Mouse (Mus musculus): Measurements from ENCODE around the gene Tbc1d4. TPM values are rescaled to one million over a fixed set of nuclear protein-coding genes. Genes with fewer than 3 reads are reported as not detected.

Gene Tbc1d4
- polyA plus RNA-seq, 1 experiment, result 10.6 TPM

DNA sequence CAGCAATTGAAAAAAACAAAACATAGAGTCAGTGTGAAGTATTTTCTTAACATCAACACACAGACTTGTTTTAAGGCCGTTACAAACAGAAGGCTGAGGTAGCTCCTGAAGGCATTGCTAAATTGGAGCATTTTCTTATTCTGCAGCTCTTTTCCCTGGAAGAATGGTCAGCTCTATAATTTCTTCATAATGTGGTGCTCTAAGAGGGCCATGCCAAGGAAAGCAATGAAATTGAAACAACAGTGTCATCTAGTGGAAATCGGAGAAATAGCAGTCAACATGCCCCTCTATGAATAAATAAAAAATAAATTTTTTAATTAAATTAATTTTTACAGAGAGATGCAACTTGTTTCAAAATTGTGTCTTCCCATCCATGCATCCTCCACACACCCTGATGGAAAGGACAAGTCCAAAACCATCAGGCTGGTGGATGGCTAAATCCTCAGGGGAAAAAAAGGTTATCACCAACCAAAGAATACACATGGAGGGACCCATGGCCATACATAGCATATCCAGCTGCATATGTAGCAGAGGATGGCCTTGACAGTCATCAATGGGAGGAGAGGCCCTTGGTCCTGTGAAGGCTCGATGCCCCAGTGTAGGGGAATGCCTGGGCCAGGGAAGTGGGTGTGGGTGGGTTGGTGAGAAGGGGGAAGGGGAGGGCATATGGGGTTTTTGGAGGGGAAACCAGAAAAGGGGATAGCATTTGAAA, 180.0 kb downstream of the Tbc1d4 start:
- Histone ChIP-seq H3K4me3 (replicated peaks; ENCODE audit: extremely low read depth, low read depth, low read length) (no peak overlapping the region), H3K4me1 (ENCODE audit: control insufficient read depth, insufficient read depth, low read length) (no peaks in the 10 kb centered on the region)
- WGBS, result 34% methylated on average over 3 of the region's 3 CpGs
- DNase-seq, result no peak
- TF ChIP-seq CTCF (IDR thresholded peaks at IDR 0.05; ENCODE audit: insufficient read depth, low read length), result peak; percentile 26; the same call in 1 of the 2 replicates
- TF ChIP-seq POLR2A (IDR thresholded peaks at IDR 0.05; ENCODE audit: borderline replicate concordance, extremely low read depth, low read depth, low read length), result no peak

DNA sequence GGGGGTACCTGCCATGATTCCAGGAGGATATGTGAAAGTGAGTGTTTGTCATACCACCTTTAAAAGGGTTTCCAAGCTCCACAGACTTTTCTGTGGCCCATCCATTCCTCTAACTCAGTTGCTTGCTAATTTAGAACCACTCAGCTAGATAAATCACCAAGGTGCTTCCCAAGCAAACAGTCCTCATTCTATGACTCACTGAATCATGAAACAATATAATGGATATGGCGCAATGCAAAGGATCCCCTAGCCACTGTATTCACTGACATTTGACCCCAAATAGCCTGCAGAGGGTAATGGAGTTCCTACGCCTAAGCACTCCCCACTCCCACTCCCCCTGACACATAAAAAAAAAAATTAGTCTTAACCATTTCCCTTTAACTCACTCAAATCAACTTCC, 191.3 kb downstream of the Tbc1d4 start:
- 78% methylated on average over 2 of the region's 2 CpGs for WGBS
- no peak for DNase-seq
- Histone ChIP-seq H3K4me1 (ENCODE audit: control insufficient read depth, insufficient read depth, low read length) (no peaks in the 10 kb centered on the region), H3K4me3 (replicated peaks; ENCODE audit: extremely low read depth, low read depth, low read length) (no peak overlapping the region)
- no peak for TF ChIP-seq CTCF (IDR thresholded peaks at IDR 0.05; ENCODE audit: insufficient read depth, low read length)
- no peak for TF ChIP-seq POLR2A (IDR thresholded peaks at IDR 0.05; ENCODE audit: borderline replicate concordance, extremely low read depth, low read depth, low read length)

Other genes starting within 250 kb of the Tbc1d4 start
- gene Commd6, start 31.5 kb upstream of the Tbc1d4 start, polyA plus RNA-seq (2012; rRNA removed), result 15.2 and 18.1 TPM in 2 replicates
- gene Uchl3, start 44.8 kb upstream of the Tbc1d4 start, polyA plus RNA-seq (2012; rRNA removed), result 7.5 and 9.5 TPM in 2 replicates
- gene Gm9922, start 120.6 kb upstream of the Tbc1d4 start, polyA plus RNA-seq (2012; rRNA removed), result 1.5 and 2.1 TPM in 2 replicates
- 142 and 193 TPM in 2 replicates for gene Lmo7, start 120.8 kb upstream of the Tbc1d4 start, polyA plus RNA-seq (2012; rRNA removed)

Data from lung, adult 2 months (tissue).